Mouse (Mus musculus) 3T3-L1 (cell line): Measurements from ENCODE around the gene Capzb.

Experiments
- DNase-seq: peaks from one replicate; pipeline ENCODE4 v3.0.0-alpha.2; 2015; ENCODE audit warnings: low read depth, low spot score

The Capzb gene

DNA sequence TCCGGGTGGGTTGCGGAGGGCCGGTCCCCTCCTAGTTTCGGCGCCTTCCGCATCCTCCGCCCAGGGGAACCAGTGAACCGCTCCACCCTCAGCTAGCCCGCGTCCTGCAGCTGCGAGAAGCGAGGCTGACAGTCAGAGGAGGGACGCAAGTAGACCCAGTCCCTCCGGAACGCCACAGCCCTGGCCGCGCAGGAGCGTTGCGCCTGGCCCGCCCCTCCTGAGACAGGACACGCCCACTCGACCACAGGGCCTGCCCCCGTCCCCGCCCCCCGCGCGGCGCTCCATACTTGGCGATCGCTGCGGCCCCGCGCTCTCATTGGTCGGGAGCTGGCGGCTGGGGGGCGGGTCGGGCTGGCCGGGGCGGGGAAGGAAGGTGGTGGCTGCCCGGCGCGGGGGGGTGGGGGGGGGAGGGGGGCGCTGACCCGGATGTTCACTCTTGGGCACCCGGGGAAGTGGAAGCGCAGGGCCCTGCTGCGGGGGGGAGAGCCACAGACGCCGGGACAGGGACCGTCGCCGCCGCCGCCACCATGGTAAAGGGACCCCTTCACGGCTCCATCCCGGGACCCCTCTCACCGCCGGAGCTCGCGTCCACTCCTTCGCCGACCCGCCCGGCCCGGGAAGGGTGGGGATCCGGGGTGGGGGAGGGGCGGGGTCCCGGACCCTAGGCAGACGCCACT, at the start of gene Capzb:
Gene Capzb (plus strand): TSS at position 401 of the 677 bp plus-strand sequence.
- peak; percentile 89 for DNase-seq

DNA sequence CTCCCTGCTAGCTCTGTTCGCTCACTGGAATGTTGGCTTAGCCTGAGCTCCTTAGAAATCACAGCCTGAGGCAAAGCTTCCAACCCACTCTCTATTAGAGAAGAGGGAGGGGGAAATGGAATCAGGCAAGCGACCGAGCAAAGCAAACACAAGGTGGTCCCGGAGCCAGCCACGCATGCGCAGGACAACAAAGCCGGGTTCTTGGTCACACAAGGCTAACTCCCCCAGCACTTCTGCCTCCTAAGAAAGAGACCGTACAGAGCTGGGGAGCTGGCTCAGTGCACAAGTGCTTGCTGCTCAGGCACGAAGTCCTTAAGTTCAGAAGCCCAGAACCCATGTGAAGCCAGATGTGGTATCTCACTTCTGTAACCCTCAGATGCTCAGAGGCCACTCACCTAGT, 49.7 kb upstream of the Capzb start:
- no peak for DNase-seq

GRCm38 (mm10) chr4:139144577-139144976, 48.1 kb upstream of the Capzb start:
- no peak for DNase-seq

GRCm38 (mm10) chr4:139145156-139145555, 47.5 kb upstream of the Capzb start:
- peak; percentile 38 for DNase-seq

GRCm38 (mm10) chr4:139146760-139147159, 45.9 kb upstream of the Capzb start:
- peak; percentile 89 for DNase-seq

- no peak for DNase-seq
Observed at GRCm38 (mm10) chr4:139151370-139151769, 41.3 kb upstream of the Capzb start.

DNA sequence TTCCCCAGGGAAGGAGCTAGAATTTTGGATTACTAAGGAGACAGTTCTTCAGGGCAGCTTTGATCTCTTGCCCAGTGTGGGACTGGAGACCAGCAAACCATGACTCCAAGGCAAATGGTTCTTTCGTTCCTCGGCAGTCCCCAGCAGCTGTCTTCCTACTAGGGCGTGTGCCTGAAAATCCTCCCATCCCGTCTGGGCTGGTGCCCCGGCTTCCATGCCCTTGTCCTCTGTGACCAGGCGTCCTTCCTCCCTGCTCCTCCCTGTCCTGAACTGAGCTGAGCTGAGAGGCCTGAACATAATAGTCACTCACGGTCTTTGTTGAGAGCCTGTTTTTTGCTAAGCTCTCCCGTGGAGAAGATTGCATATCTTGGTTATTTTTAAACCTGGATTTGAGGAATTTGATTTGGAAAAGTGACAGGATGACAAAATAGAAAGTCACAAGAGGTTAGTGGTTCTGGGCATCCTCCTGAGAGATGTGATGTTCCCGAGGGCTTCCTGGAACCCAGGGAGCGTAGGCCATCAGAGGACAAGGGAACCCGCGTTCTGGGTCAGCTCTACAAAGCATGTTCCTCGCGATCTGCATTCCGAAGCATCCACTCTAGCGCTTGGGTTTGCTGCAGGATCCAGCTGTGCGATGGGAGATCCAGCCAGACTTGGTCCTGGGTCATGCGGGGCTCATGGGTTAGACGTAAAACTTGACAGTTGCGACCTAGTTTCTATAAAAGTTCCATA, 38.0 kb upstream of the Capzb start:
- DNase-seq = no peak

GRCm38 (mm10) chr4:139156538-139156937, 36.2 kb upstream of the Capzb start:
- DNase-seq = no peak

GRCm38 (mm10) chr4:139158350-139158749, 34.3 kb upstream of the Capzb start:
- no peak for DNase-seq

- DNase-seq = no peak
Observed at GRCm38 (mm10) chr4:139161076-139161475, 31.6 kb upstream of the Capzb start.

DNA sequence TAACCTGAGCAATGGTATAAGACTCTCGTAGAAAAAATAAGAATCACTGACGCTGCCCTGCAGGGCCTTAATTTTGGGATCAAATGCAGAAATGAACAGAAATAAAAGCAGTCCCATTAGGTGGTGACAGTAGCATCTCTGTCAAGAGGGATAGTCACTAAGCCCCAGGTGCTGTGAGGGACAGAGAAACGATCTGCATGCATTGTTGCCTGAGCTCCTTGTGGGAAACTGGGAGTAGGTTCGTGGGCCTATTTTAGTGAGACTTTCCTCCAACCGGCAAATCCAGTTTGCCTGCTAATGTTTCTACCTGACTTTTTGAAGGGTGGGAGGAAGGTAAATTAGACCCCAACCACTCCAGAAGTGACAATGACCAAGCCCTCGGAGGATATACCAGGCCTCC, 28.6 kb upstream of the Capzb start:
- DNase-seq = no peak

DNA sequence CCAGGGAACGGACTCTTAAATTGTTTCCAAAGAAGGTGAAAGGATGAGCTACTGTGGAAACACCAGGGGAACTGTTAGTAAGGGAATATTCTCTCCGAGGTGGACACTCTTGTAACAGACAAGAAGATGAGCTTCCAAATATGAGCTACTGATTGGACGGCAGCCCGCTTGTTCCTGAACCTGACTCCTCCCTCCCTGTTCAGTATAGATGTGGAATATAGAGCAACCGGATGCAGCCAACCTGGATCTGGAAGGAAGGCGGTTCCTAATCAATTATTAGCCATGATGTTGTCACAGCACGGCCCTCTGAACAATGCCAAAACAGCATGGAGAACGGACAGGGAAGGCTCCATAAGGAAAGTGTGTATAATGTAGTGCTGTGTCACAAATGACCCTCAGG, 27.4 kb upstream of the Capzb start:
- no peak for DNase-seq

GRCm38 (mm10) chr4:139166244-139166643, 26.5 kb upstream of the Capzb start:
- DNase-seq = no peak

DNA sequence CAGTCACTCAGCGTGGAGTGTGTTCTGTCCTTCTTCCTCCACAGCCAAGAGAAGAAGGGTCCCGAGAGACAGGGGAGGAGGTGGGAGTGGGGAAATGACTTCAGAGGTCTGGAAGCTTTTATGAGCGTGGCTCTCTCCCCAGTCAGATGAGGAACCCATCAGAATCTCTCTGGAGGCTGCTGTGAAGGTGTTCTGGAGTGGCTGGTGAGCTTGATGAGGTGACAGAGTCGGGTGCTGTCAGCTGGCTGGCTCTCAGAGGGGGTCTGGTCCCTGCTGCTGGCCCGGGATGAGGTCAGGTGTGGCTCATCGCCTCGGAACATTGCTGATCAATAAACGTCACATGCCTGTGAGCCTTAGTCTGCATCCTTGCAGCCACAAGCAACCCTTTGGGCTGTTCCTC, 25.6 kb upstream of the Capzb start:
- no peak for DNase-seq

GRCm38 (mm10) chr4:139168985-139169747, 23.5 kb upstream of the Capzb start:
- DNase-seq = no peak

- no peak for DNase-seq
Observed at GRCm38 (mm10) chr4:139169748-139170279, 22.9 kb upstream of the Capzb start.

DNA sequence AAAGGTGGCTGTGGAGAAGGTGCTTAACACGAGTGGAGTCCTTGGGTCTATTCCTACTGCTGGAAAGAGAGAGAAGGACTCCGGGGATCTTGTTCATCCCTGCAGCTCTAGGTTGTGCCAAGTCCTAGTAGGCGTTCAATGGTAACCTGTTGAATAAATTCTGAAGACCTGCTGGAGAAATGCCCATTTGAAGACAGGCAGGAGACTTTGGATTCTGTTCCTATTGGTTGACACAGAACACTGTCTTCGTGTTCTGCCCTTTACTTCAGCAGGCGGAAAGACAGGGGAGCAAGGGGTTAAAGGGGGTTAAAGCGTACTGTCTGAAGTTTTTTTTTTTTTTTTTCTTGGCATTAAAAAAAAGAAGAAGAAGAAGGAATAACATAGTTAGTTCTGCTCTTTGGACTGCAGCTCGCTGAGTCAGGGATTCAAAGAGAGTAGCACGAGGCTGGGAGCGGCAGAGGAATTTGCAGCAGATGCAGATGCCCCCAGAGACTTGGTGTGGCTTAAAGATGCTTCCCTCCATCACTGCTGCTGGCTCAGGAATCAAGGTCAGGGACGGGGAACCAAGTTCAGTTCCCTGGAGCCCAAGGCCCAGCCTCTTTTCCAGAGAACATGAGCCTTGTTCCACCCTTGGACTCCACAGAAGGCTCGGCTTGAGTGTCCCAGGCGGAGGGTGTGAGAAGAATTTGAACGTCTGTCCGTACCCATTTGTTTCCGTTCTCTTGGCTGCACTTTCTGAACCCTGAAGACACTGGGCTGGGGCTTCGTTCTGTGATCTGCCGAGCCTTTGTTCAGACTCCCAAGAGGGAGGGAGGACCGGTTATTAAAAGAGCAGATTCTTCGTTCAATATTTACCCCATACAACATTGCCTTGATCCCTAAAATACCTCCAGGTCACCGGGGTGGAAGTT, 17.4 kb upstream of the Capzb start:
- DNase-seq = peak; percentile 42

- DNase-seq = no peak
Observed at GRCm38 (mm10) chr4:139176023-139176422, 16.7 kb upstream of the Capzb start.

DNA sequence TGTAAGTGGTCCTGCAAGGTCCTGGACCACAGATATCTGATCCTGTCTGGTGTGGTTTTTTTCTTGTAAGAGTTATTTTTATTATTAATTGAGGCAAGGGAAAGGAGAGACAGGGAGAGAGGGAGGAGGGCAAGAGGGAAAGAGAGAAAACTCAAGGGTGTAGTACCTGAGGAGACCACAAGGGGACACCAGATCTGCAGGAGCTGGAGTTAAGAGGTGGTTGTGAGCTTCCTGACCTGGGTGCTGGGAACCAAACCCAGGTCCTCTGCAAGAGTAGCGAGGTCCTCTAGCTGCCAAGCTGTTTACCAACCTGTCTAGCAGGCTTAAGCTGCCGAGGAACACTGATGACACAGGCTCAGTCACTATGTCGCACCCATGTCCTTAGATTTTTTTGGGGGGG, 14.8 kb upstream of the Capzb start:
- DNase-seq = no peak

DNA sequence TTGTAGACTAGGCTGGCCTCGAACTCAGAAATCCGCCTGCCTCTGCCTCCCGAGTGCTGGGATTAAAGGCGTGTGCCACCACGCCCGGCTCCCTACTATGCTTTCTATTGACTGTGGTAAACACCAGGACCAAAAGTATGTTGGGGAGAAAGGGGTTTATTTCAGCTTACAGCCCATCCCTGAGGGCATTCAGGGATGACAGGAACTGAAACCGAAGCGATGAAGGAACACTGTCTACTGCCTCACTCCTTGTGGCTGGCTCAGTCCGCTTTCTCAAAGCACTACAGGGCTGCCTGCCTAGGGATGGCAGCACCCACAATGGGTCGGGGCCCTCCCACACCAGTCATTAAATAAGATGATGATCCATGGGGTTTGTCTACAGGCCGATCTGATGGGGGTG, 14.3 kb upstream of the Capzb start:
- no peak for DNase-seq

DNA sequence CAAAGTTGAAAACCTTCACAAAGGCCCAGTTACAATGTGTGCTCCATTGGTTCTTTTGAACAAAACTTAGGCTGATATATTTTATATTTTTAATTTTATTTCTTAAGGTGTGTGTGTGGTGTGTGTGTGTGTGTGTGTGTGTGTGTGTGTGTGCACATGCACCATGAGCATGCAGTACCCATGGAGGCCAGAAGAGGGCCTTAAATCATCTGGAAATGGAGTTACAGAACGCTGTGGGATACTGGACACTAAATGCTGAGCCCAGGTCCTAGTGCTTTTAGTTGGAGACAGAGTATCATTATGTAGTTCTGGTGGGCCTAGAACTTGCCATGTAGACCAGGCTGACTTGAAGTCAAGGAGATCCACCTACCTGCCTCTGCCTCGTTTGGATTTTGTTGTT, 13.5 kb upstream of the Capzb start:
- no peak for DNase-seq
